11 mouse cellular contexts compared by ENCODE assay signal in the genomic region with DNA sequence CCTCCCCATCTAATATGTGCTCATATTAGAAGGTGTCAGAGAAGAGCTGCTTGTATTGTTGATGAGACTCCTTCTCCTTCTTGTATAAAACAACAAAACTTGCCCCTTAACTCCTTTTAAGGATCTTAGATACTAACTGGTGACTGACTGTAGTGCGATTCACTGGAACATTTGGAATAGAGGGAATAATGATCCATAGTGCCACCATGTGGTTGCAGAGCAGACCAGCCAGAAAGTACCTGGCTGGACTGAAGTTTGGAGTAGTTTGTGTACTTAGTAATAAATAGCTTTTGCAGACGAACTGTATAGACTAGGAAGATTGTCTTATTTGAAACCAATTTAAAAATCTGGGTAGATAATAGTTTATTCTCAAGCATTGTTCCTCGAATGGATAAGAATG. TPM values are rescaled to one million over a fixed set of nuclear protein-coding genes. Genes with fewer than 3 reads are reported as not detected.
DNase-seq lines count a peak whose midpoint lies in the region; ATAC-seq and TF ChIP-seq lines count a peak whose summit lies in the region.
"Had no signal": no experiment of that assay in that cellular context is flagged by ENCODE, and none has a peak within 500 bp of the region (broad histone marks: within the 10 kb centered on the region; RNA-seq: fewer than 3 reads in every experiment).

No protein-coding gene starts in this region.

- no peaks in the 10 kb centered on the region for H3K27me3 ChIP-seq in hindbrain, embryonic 14.5 days (ENCODE audit: control insufficient read depth, insufficient read depth, low read length)
- H3K27me3 ChIP-seq in hindbrain, embryonic 13.5 days: no peaks in the 10 kb centered on the region
- no peaks in the 10 kb centered on the region for H3K27me3 ChIP-seq in midbrain, postnatal 0 days (ENCODE audit: insufficient read depth, low read length)
- no peaks in the 10 kb centered on the region for H3K27me3 ChIP-seq in midbrain, embryonic 15.5 days (replicated peaks)
- no peaks in the 10 kb centered on the region for H3K27me3 ChIP-seq in stomach, postnatal 0 days (ENCODE audit: control insufficient read depth, insufficient read depth, low read length)
- H3K27me3 ChIP-seq: forebrain, embryonic 12.5 days; limb, embryonic 13.5 days had no signal

- ATAC-seq in hindbrain, embryonic 14.5 days (ENCODE audit: low FRiP score): no peak
- no peak for ATAC-seq in hindbrain, embryonic 13.5 days (ENCODE audit: low FRiP score)
- ATAC-seq in midbrain, postnatal 0 days (ENCODE audit: low FRiP score): no peak
- ATAC-seq in midbrain, embryonic 15.5 days (replicated peaks): no peak
- no peak for ATAC-seq in stomach, postnatal 0 days (ENCODE audit: low FRiP score, low TSS enrichment)
- ATAC-seq: hindbrain, embryonic 16.5 days had no signal

- no peaks in the 10 kb centered on the region for H3K9me3 ChIP-seq in hindbrain, embryonic 14.5 days (ENCODE audit: control insufficient read depth, low read length)
- H3K9me3 ChIP-seq in hindbrain, embryonic 13.5 days: no peaks in the 10 kb centered on the region
- no peaks in the 10 kb centered on the region for H3K9me3 ChIP-seq in midbrain, postnatal 0 days (ENCODE audit: low read length)
- no peaks in the 10 kb centered on the region for H3K9me3 ChIP-seq in midbrain, embryonic 15.5 days
- no peaks in the 10 kb centered on the region for H3K9me3 ChIP-seq in stomach, postnatal 0 days (ENCODE audit: control insufficient read depth, low read length)
- H3K9me3 ChIP-seq: forebrain, embryonic 12.5 days; limb, embryonic 13.5 days had no signal

- H3K4me3 ChIP-seq in hindbrain, embryonic 14.5 days (replicated peaks; ENCODE audit: low read length): no peak overlapping the region
- H3K4me3 ChIP-seq in hindbrain, embryonic 13.5 days: no peak overlapping the region
- H3K4me3 ChIP-seq in midbrain, postnatal 0 days (ENCODE audit: low read depth, low read length): no peak overlapping the region
- H3K4me3 ChIP-seq in midbrain, embryonic 15.5 days: no peak overlapping the region
- no peak overlapping the region for H3K4me3 ChIP-seq in stomach, postnatal 0 days (ENCODE audit: low read depth, low read length)
- H3K4me3 ChIP-seq: forebrain, embryonic 12.5 days; limb, embryonic 13.5 days had no signal

- TF ChIP-seq CTCF in midbrain, postnatal 0 days (IDR thresholded peaks at IDR 0.05): peak; percentile 76
- peak; percentile 79 for TF ChIP-seq CTCF in stomach, postnatal 0 days (IDR thresholded peaks at IDR 0.05; ENCODE audit: low read depth)

- no peak overlapping the region for H3K9ac ChIP-seq in hindbrain, embryonic 14.5 days
- no peak overlapping the region for H3K9ac ChIP-seq in hindbrain, embryonic 13.5 days
- H3K9ac ChIP-seq in midbrain, postnatal 0 days (replicated peaks; ENCODE audit: low read length, poor library complexity, severe bottlenecking): no peak overlapping the region
- H3K9ac ChIP-seq in midbrain, embryonic 15.5 days: no peak overlapping the region
- no peak overlapping the region for H3K9ac ChIP-seq in stomach, postnatal 0 days (ENCODE audit: low read length)
- H3K9ac ChIP-seq: forebrain, embryonic 12.5 days; limb, embryonic 13.5 days had no signal

- no peaks in the 10 kb centered on the region for H3K4me1 ChIP-seq in hindbrain, embryonic 14.5 days (replicated peaks; ENCODE audit: control insufficient read depth, insufficient read depth, low read length)
- no peaks in the 10 kb centered on the region for H3K4me1 ChIP-seq in hindbrain, embryonic 13.5 days (replicated peaks)
- no peaks in the 10 kb centered on the region for H3K4me1 ChIP-seq in midbrain, postnatal 0 days (ENCODE audit: insufficient read depth, low read length)
- H3K4me1 ChIP-seq in midbrain, embryonic 15.5 days: no peaks in the 10 kb centered on the region
- H3K4me1 ChIP-seq in stomach, postnatal 0 days (replicated peaks; ENCODE audit: control insufficient read depth, insufficient read depth): no peaks in the 10 kb centered on the region
- H3K4me1 ChIP-seq: forebrain, embryonic 12.5 days had no signal

- H3K4me2 ChIP-seq in hindbrain, embryonic 14.5 days (replicated peaks): no peak overlapping the region
- H3K4me2 ChIP-seq in hindbrain, embryonic 13.5 days: no peak overlapping the region
- H3K4me2 ChIP-seq in midbrain, postnatal 0 days (ENCODE audit: low read depth, low read length, poor library complexity, severe bottlenecking): no peak overlapping the region
- H3K4me2 ChIP-seq in midbrain, embryonic 15.5 days: no peak overlapping the region
- H3K4me2 ChIP-seq in stomach, postnatal 0 days (replicated peaks; ENCODE audit: low read depth): no peak overlapping the region
- H3K4me2 ChIP-seq: forebrain, embryonic 12.5 days; limb, embryonic 13.5 days had no signal

- TF ChIP-seq EP300 in stomach, postnatal 0 days (optimal IDR thresholded peaks at IDR 0.05): no peak

- peak; percentile 10 for DNase-seq in adrenal gland, adult 2 months
- DNase-seq in adrenal gland, postnatal 25 days: no peak
- peak; percentile 68 for DNase-seq in hindbrain, embryonic 14.5 days (ENCODE audit: low spot score)
- DNase-seq in midbrain, postnatal 0 days (ENCODE audit: low spot score): peak; percentile 63
- peak; percentile 19 for DNase-seq in stomach, postnatal 0 days (ENCODE audit: low spot score)
- no peak for DNase-seq in frontal cortex, postnatal 10 days (ENCODE audit: low spot score in 2 of 2)

- WGBS in hindbrain, embryonic 14.5 days: 54% methylated on average over 3 of the region's 3 CpGs
- 52% methylated on average over 3 of the region's 3 CpGs for WGBS in hindbrain, embryonic 13.5 days
- 56% methylated on average over 3 of the region's 3 CpGs for WGBS in midbrain, postnatal 0 days
- WGBS in midbrain, embryonic 15.5 days: 62% methylated on average over 3 of the region's 3 CpGs
- 49% methylated on average over 3 of the region's 3 CpGs for WGBS in stomach, postnatal 0 days

- no peak overlapping the region for H3K27ac ChIP-seq in hindbrain, embryonic 14.5 days
- no peak overlapping the region for H3K27ac ChIP-seq in hindbrain, embryonic 13.5 days
- H3K27ac ChIP-seq in midbrain, postnatal 0 days (ENCODE audit: low read depth, low read length): no peak overlapping the region
- H3K27ac ChIP-seq in midbrain, embryonic 15.5 days: no peak overlapping the region
- H3K27ac ChIP-seq in stomach, postnatal 0 days (replicated peaks): no peak overlapping the region
- H3K27ac ChIP-seq: forebrain, embryonic 12.5 days; limb, embryonic 13.5 days had no signal

- peaks cover 14% of the 10 kb centered on the region; the same call in 1 of the 2 replicates for H3K36me3 ChIP-seq in hindbrain, embryonic 14.5 days (replicated peaks; ENCODE audit: control insufficient read depth, insufficient read depth)
- 0 out of 2 replicates have a peak, but pooled peaks cover 9% of the 10 kb centered on the region for H3K36me3 ChIP-seq in hindbrain, embryonic 13.5 days
- H3K36me3 ChIP-seq in midbrain, postnatal 0 days (ENCODE audit: insufficient read depth, low read length): no peaks in the 10 kb centered on the region
- H3K36me3 ChIP-seq in midbrain, embryonic 15.5 days (replicated peaks): no peaks in the 10 kb centered on the region
- no peaks in the 10 kb centered on the region; the same call in 1 of the 2 replicates for H3K36me3 ChIP-seq in stomach, postnatal 0 days (ENCODE audit: control insufficient read depth, insufficient read depth, low read length)
- H3K36me3 ChIP-seq: forebrain, embryonic 12.5 days had no signal

RNA-seq across cellular contexts. Expression of a gene that starts 47.8 kb away (rescaled TPM):
- total RNA-seq in adrenal gland, adult 2 months (2021): 10 to 100 TPM; 28.7 to 36.9 TPM
- polyA plus RNA-seq in adrenal gland, adult 2 months (2012; rRNA removed): 1.7 and 1.9 TPM in 2 replicates
- 39.8 and 46.6 TPM in 2 replicates for total RNA-seq in adrenal gland, postnatal 25 days (2021)
- polyA plus RNA-seq in hindbrain, embryonic 14.5 days (2014; fragmentation: Nextera tagmentation; extraction: Ambion mirVana): 41.5 and 44.4 TPM in 2 replicates
- polyA plus RNA-seq in hindbrain, embryonic 13.5 days (2015; fragmentation: Nextera tagmentation; extraction: Ambion mirVana): 32.8 and 32.9 TPM in 2 replicates
- total RNA-seq in midbrain, postnatal 0 days (2014; rRNA removed): 37.9 and 53.5 TPM in 2 replicates
- 13.1 and 17.1 TPM in 2 replicates for polyA plus RNA-seq in midbrain, postnatal 0 days (2015; fragmentation: Nextera tagmentation; extraction: Ambion mirVana)
- 30.6 and 30.9 TPM in 2 replicates for polyA plus RNA-seq in midbrain, embryonic 15.5 days (2015; fragmentation: Nextera tagmentation; extraction: Ambion mirVana)
- 11.8 and 12.4 TPM in 2 replicates for polyA plus RNA-seq in stomach, postnatal 0 days (2015; fragmentation: Nextera tagmentation; extraction: Ambion mirVana)

RNA-seq across cellular contexts. Expression of a gene that starts 58.6 kb away (rescaled TPM):
- total RNA-seq in adrenal gland, adult 2 months (2021): 10 to 100 TPM; 12.5 to 25.3 TPM
- polyA plus RNA-seq in adrenal gland, adult 2 months (2012; rRNA removed): 27.4 and 28.6 TPM in 2 replicates
- total RNA-seq in adrenal gland, postnatal 25 days (2021): 19.1 and 26.4 TPM in 2 replicates
- polyA plus RNA-seq in hindbrain, embryonic 14.5 days (2014; fragmentation: Nextera tagmentation; extraction: Ambion mirVana): 22.7 and 23.6 TPM in 2 replicates
- 16.7 and 20.9 TPM in 2 replicates for polyA plus RNA-seq in hindbrain, embryonic 13.5 days (2015; fragmentation: Nextera tagmentation; extraction: Ambion mirVana)
- 29.1 and 30.8 TPM in 2 replicates for total RNA-seq in midbrain, postnatal 0 days (2014; rRNA removed)
- polyA plus RNA-seq in midbrain, postnatal 0 days (2015; fragmentation: Nextera tagmentation; extraction: Ambion mirVana): 18.7 and 19.3 TPM in 2 replicates
- polyA plus RNA-seq in midbrain, embryonic 15.5 days (2015; fragmentation: Nextera tagmentation; extraction: Ambion mirVana): 20.2 and 21.2 TPM in 2 replicates
- polyA plus RNA-seq in stomach, postnatal 0 days (2015; fragmentation: Nextera tagmentation; extraction: Ambion mirVana): 10.3 and 10.6 TPM in 2 replicates

Comparison
In these comparisons a context has a peak if more than half of its experiments do, and no peak if none do; other contexts are left out.
1. DNase-seq: peak in adrenal gland, adult 2 months (single experiment), hindbrain, embryonic 14.5 days (single experiment), midbrain, postnatal 0 days (single experiment) and stomach, postnatal 0 days (single experiment); none in adrenal gland, postnatal 25 days (single experiment) and frontal cortex, postnatal 10 days (0 of 2).